Mouse (Mus musculus) midbrain, embryonic 10.5 days (tissue): ENCODE results near the gene Gpatch3. TPM values are rescaled to one million over a fixed set of nuclear protein-coding genes. Genes with fewer than 3 reads are reported as not detected.

Experiments used
- DNase-seq: peaks from one replicate; pipeline ENCODE4 v3.0.0-alpha.2; 2017; ENCODE audit warnings: low spot score
- H3K27ac ChIP-seq: fragments of 300-500 bp; sonication (generic); replicated peaks from 2 replicates; pipeline ENCODE4 v1.5.1; 2016; ENCODE audit warnings: mild to moderate bottlenecking
- H3K27me3 ChIP-seq: fragments of 300-500 bp; sonication (generic); 2 replicates; pipeline ENCODE4 v1.6.1; 2016; ENCODE audit warnings: low read depth, mild to moderate bottlenecking; ENCODE audit not compliant: poor library complexity, severe bottlenecking
- H3K36me3 ChIP-seq: fragments of 300-500 bp; sonication (generic); 2 replicates; pipeline ENCODE4 v1.6.1; 2016; ENCODE audit warnings: mild to moderate bottlenecking, moderate library complexity
- H3K4me1 ChIP-seq: fragments of 300-500 bp; sonication (generic); 2 replicates; pipeline ENCODE4 v1.6.1; 2016
- H3K4me3 ChIP-seq: fragments of 300-500 bp; sonication (generic); 2 replicates; pipeline ENCODE4 v1.5.1; 2016; ENCODE audit warnings: mild to moderate bottlenecking, moderate library complexity
- H3K9me3 ChIP-seq: fragments of 300-500 bp; sonication (generic); replicated peaks from 2 replicates; pipeline ENCODE4 v1.6.1; 2016; ENCODE audit warnings: mild to moderate bottlenecking
- WGBS: fragments of 180-500 bp; shearing (Covaris S2); methylation state at CpG from one replicate; pipeline ENCODE4 v1.1.7; 2016; 5-methylcytosine and 5-hydroxymethylcytosine counted together
- polyA plus RNA-seq: library from polyadenylated mRNA; unstranded; fragments of >200 nt; fragmentation: Nextera tagmentation; extraction: Ambion mirVana; gene quantifications from 2 replicates; pipeline ENCODE4 v1.2.1, GENCODE M21; 2016

The Gpatch3 gene
- polyA plus RNA-seq, 1 experiment from 2014 or later: 10.9 TPM

DNA sequence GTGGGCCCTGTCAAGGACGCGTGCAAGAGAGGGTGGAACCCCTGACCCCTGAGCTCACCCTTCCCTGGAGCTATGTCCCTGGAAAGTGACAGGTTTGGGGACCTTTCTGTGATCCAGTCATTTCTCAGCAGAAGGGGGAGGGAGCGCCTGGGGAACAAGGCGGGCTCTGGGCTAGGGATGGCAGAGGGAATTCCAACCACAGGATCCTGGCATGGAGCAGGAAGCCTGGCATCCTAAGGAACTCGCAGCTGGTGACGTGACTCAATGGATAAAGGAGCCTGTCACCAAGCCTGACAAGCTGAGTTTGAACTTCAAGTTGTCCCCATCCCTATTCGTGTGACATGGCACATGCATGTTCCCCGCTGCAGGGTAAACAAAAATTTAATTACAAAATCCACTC lies 38.5 kb downstream of the Gpatch3 start:
- H3K4me1 ChIP-seq: no peaks in the 10 kb centered on the region; the same call in 1 of the 2 replicates
- no peaks in the 10 kb centered on the region for H3K27me3 ChIP-seq
- no peak overlapping the region for H3K27ac ChIP-seq
- no peak overlapping the region for H3K4me3 ChIP-seq
- H3K9me3 ChIP-seq: peaks cover 10% of the 10 kb centered on the region
- DNase-seq: no peak
- H3K36me3 ChIP-seq: peaks cover 82% of the 10 kb centered on the region
- WGBS: 93% methylated on average over 8 of the region's 8 CpGs

DNA sequence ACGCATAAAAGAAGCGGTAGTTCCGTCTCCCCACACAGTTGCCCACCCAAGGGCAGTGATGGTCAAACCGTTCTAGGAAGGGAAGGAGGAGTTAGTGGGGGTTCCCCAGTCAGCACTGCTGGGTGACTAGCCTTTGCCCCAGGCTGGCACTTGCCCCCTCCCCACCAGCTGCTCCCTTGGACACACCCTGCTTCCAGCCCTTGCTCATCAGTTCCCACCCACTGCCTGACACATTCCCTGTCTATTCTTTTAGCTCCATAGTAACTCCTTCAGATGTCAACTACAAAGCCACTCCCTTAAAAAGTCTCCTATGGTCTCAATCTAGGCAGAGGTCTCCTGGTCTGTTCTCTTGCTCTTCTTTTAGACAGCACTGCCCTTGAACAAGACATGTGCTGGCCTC lies 39.3 kb downstream of the Gpatch3 start:
- Histone ChIP-seq H3K27me3 (no peaks in the 10 kb centered on the region), H3K9me3 (peaks cover 10% of the 10 kb centered on the region), H3K27ac (no peak overlapping the region), H3K36me3 (peaks cover 77% of the 10 kb centered on the region), H3K4me3 (no peak overlapping the region), H3K4me1 (no peaks in the 10 kb centered on the region; the same call in 1 of the 2 replicates)
- 95% methylated on average over 4 of the region's 4 CpGs for WGBS
- no peak for DNase-seq

DNA sequence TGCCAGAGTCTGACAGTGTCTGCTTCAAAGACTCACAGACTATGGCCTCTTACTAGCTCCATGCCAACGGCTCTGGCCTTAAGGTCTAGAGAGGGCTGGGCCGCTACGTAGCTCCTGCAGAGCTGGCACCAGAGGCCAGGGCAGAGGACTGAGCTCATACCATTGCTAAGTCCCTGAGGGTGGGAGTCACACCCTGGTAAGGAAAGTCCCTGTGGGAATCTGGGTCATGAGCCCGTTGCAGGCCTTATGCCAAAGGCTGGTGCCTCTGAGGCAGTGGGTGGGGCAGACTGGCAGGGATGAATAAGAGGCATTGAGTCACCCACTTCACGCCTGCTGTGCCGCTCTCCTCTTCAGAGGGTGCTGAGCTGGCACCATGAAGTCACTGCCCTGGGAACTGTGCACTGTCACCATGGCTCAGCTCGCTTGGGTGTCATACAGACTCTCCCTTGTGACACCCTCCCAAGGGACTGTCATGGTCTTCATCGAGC lies 39.8 kb downstream of the Gpatch3 start:
- DNase-seq: no peak
- Histone ChIP-seq H3K4me1 (no peaks in the 10 kb centered on the region; the same call in 1 of the 2 replicates), H3K27ac (no peak overlapping the region), H3K4me3 (no peak overlapping the region), H3K9me3 (peaks cover 10% of the 10 kb centered on the region), H3K27me3 (no peaks in the 10 kb centered on the region), H3K36me3 (peaks cover 77% of the 10 kb centered on the region)
- WGBS: 91% methylated on average over 8 of the region's 8 CpGs

DNA sequence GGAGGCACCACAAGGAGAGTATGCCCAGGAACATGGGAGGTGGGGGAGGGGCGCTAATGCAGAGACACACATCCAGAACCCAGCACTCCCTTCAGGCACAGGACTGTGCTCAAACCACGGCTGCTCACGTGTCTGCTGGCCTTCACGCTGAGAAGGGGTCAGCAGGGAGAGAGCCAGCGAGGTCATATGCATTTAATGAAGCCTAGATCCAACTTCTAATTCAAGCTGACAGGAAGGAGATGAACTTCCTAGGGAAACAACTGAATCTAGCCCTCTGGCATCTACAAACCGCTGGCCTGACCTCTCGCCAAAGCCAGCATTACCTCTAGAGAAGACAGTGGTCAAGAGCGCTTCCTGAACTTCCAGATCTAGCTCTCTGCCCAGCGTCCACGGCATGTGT lies 40.9 kb downstream of the Gpatch3 start:
- H3K36me3 ChIP-seq: peaks cover 76% of the 10 kb centered on the region
- WGBS: 85% methylated on average over 10 of the region's 10 CpGs
- no peaks in the 10 kb centered on the region; the same call in 1 of the 2 replicates for H3K4me1 ChIP-seq
- no peaks in the 10 kb centered on the region for H3K27me3 ChIP-seq
- 0 out of 2 replicates have a peak overlapping the region, but pooled peaks have one; percentile 13 for H3K27ac ChIP-seq
- H3K9me3 ChIP-seq: peaks cover 10% of the 10 kb centered on the region
- no peak for DNase-seq
- H3K4me3 ChIP-seq: no peak overlapping the region

DNA sequence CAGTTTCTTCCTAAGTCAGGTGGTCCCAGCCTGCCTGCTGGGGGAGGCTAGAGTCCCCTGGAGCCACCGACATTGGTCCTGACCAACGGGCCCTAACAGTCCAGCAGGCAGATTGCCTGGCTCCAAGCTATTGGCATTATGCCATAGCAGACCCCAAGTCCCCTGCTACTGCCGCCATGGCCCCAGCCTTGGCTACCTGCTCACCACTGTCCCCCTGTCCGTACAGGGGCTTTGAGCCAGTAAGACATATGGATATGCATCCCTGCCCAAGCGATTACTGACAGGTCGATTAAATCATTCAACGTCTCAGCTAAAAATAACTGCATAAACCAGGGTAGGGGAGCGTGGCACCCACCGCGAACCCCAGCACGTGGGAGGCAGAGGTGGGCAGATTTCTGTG lies 43.4 kb downstream of the Gpatch3 start:
- H3K9me3 ChIP-seq: no peaks in the 10 kb centered on the region
- DNase-seq: no peak
- 93% methylated on average over 11 of the region's 11 CpGs for WGBS
- peaks cover 68% of the 10 kb centered on the region for H3K36me3 ChIP-seq
- no peaks in the 10 kb centered on the region; the same call in 1 of the 2 replicates for H3K4me1 ChIP-seq
- no peaks in the 10 kb centered on the region for H3K27me3 ChIP-seq
- H3K4me3 ChIP-seq: no peak overlapping the region
- H3K27ac ChIP-seq: no peak overlapping the region

DNA sequence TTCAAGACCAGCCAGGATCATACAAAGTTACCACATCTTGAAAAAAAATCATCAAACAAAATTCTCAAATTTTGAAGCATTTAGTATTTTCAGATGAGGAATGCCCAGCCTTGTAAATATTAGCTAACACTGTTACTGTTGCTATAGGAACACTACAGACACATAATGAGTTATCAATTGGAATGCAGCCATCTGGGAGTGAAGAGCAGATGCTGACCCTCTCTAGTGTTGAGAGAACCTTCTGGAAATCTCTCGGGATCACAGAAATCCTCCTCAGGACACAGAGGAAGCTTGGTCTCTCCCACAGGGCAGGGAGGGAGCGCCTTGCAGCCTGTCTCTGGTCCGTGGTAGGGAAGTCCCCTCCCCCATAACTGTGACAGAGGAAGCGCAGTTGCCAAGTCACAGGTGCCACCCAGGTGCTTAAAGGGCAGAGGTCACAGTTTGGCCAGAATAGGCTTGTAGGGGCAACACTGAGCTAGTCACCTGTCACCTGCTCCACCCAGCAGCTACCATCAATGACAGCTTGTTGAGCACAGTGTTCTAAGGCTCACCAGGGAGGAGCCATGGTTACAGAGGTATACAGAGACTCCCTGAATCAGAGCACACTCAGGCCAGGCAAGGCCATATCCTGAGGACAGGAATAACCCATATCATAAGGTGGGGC lies 45.1 kb downstream of the Gpatch3 start:
- Histone ChIP-seq H3K4me1 (no peaks in the 10 kb centered on the region), H3K9me3 (no peaks in the 10 kb centered on the region), H3K27me3 (no peaks in the 10 kb centered on the region), H3K36me3 (peaks cover 63% of the 10 kb centered on the region), H3K27ac (no peak overlapping the region), H3K4me3 (no peak overlapping the region)
- no peak for DNase-seq
- 76% methylated on average over 4 of the region's 4 CpGs for WGBS

DNA sequence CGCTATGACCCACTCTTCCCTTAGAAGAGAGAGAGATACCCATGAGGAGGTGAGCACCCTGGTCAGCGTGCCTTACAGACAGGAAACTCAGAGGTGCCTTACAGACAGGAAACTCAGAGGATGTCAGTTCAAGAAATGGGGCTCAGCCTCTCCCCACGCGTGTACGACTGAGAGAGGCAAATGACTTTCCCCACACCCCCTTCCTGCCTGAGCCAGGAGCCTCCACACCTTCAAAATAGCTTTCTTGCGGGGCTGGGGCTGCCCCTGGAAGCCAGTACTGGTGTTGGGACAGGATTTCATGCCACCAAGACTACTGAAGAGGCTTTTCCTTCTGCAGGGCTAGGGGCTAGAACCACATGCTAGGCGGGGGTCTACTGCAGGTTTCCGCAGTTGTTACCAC lies 46.1 kb downstream of the Gpatch3 start:
- no peak for DNase-seq
- H3K27me3 ChIP-seq: no peaks in the 10 kb centered on the region
- H3K36me3 ChIP-seq: peaks cover 62% of the 10 kb centered on the region
- H3K9me3 ChIP-seq: no peaks in the 10 kb centered on the region
- WGBS: 89% methylated on average over 8 of the region's 8 CpGs
- no peak overlapping the region for H3K4me3 ChIP-seq
- H3K27ac ChIP-seq: no peak overlapping the region
- 0 out of 2 replicates have a peak, but pooled peaks cover 3% of the 10 kb centered on the region for H3K4me1 ChIP-seq

DNA sequence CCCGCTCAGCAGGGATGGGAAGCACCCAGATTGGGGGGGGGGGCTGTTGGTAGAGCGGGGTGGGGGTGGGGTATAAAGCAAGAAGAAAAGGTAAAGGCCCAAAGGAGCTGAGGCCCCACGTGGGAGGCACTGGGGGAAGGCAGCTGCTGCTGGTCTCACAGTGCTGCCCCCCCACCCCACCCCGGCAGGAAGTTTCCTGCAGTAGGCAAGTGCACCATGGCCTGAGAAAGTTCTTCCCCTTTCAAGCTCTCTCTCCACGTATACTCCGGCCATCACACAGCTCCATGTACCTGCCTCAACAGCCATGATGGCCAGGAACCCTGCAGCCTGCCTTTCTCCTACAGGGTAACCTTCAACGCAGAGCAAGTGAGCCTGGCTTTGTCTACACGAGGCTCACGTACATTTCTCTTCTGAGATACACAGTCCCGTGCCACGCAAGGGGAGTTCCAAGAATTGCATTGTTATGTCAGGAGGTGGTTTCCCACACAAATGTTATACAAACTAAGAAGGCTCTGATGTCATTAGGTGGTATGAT lies 47.7 kb downstream of the Gpatch3 start:
- H3K36me3 ChIP-seq: peaks cover 69% of the 10 kb centered on the region
- no peaks in the 10 kb centered on the region for H3K27me3 ChIP-seq
- WGBS: 79% methylated on average over 11 of the region's 11 CpGs
- H3K4me1 ChIP-seq: peaks cover 15% of the 10 kb centered on the region; the same call in 1 of the 2 replicates
- H3K4me3 ChIP-seq: no peak overlapping the region
- no peaks in the 10 kb centered on the region for H3K9me3 ChIP-seq
- no peak for DNase-seq
- H3K27ac ChIP-seq: no peak overlapping the region

DNA sequence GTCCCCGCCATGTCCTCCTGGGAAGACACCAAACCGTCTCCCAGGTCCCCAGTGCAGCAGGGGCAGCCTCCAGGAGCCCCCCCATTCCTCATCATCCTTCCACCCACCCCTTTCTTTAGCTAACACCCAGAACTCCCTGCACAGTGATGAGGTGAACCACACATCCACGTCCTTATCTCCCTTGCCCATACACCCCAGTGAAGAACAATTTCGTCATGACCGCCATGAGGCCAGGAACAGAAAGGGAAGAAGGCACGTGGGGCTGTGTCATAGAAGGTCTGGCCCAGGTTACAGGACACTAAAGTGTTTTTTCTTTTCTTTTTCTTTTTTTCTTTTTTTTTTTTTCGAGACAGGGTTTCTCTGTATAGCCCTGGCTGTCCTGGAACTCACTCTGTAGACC lies 50.3 kb downstream of the Gpatch3 start:
- Histone ChIP-seq H3K4me1 (peaks cover 15% of the 10 kb centered on the region; the same call in 1 of the 2 replicates), H3K27ac (no peak overlapping the region), H3K36me3 (peaks cover 57% of the 10 kb centered on the region), H3K27me3 (no peaks in the 10 kb centered on the region), H3K9me3 (no peaks in the 10 kb centered on the region), H3K4me3 (no peak overlapping the region)
- DNase-seq: no peak
- WGBS: 88% methylated on average over 7 of the region's 7 CpGs

DNA sequence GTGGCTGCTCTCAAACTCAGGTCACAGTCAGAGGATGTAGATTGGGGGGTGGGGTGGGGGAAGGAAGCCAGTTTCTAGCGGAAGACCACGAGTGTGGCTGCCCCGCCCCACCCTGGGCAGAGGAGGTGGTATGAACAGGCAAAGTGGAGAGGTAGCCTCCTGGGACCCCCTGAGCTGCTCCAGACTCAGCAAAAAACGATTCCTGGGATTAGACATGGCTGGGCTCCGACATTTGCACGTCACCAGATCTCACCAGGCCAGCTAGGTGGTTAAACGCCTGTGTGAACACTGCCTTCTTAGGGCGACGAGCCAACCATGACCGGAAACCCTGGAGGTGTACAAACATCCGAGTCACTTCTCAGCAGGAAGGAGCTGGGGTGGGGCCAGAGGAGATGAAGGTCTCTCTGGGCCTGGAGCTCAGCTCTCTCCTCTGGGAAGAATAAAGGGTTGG lies 51.1 kb downstream of the Gpatch3 start:
- Histone ChIP-seq H3K4me3 (no peak overlapping the region), H3K9me3 (no peaks in the 10 kb centered on the region), H3K4me1 (peaks cover 15% of the 10 kb centered on the region; the same call in 1 of the 2 replicates), H3K27ac (peak overlapping the region; percentile 28; the same call in 1 of the 2 replicates), H3K36me3 (peaks cover 52% of the 10 kb centered on the region), H3K27me3 (no peaks in the 10 kb centered on the region)
- WGBS: 52% methylated on average over 11 of the region's 11 CpGs
- no peak for DNase-seq

DNA sequence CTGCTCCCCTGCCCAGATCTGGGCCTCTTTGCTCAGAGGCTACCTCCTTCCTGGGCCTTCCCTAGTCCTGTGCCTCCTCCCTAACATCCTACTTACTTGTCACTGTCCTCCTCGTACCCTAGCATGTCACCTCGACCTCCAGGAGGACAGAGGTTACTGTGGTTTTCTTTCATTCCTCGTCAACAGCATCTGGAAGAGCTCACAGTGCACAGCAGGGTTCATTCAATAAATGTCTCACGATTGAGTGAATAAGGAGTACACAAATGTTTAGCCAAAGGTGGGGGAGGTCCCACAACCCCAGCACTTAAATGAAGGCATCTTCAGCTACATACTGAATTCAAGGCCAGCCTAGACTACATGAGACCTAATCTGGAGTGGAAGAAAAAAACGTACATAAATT lies 51.7 kb downstream of the Gpatch3 start:
- Histone ChIP-seq H3K27me3 (no peaks in the 10 kb centered on the region), H3K4me3 (no peak overlapping the region), H3K27ac (peak overlapping the region; percentile 23; the same call in 1 of the 2 replicates), H3K36me3 (peaks cover 46% of the 10 kb centered on the region), H3K4me1 (peaks cover 20% of the 10 kb centered on the region), H3K9me3 (no peaks in the 10 kb centered on the region)
- DNase-seq: no peak
- 47% methylated on average over 5 of the region's 5 CpGs for WGBS

DNA sequence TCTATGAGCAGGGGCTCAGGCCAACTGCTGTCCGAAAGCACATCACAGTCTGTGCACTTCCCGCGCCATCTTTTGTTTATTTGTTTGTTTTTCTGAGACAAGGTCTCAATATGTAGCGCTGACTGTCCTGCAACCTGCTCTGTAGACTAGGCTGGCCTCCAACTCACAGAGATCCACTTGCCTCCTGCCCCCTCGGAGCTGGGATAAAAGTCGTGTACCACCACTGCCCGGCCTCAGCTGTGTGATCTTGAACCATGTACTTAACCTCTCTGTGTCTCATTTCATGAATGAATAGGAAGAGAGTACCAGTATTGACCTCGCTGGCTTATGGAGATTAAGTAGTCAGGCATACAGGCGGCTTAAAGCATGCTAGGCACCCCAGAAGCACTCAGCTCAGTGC lies 52.1 kb downstream of the Gpatch3 start:
- peaks cover 44% of the 10 kb centered on the region for H3K36me3 ChIP-seq
- peaks cover 24% of the 10 kb centered on the region for H3K4me1 ChIP-seq
- H3K27me3 ChIP-seq: no peaks in the 10 kb centered on the region
- WGBS: 87% methylated on average over 9 of the region's 9 CpGs
- no peak for DNase-seq
- H3K4me3 ChIP-seq: no peak overlapping the region
- H3K9me3 ChIP-seq: no peaks in the 10 kb centered on the region
- 0 out of 2 replicates have a peak overlapping the region, but pooled peaks have one; percentile 28 for H3K27ac ChIP-seq

DNA sequence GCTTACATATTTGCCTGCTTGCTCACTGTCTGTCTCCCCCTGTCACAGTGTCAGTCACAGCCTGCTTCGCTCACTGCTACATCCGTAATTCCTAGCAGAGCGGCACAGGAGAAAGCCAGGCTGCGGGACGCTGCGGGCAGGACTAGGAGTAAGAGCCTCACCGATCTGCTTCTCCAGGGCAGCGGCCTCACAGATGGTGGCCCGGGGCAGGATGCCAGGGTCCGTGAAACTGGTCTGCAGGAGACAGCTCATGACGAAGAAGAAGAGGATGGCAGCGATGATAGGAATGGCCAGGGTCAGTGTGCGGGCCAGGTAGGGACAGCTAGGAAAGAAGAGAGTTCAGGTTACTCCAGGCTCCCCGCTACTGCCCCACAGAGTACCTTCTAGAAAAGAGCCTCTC lies 52.5 kb downstream of the Gpatch3 start:
- H3K4me3 ChIP-seq: no peak overlapping the region
- H3K27me3 ChIP-seq: 0 out of 2 replicates have a peak, but pooled peaks cover 2% of the 10 kb centered on the region
- no peak for DNase-seq
- 0 out of 2 replicates have a peak overlapping the region, but pooled peaks have one; percentile 28 for H3K27ac ChIP-seq
- H3K4me1 ChIP-seq: peaks cover 28% of the 10 kb centered on the region
- H3K36me3 ChIP-seq: peaks cover 42% of the 10 kb centered on the region
- 93% methylated on average over 14 of the region's 14 CpGs for WGBS
- no peaks in the 10 kb centered on the region for H3K9me3 ChIP-seq
